Mouse (Mus musculus): ENCODE data around the gene Gdf15. TPM values are rescaled to one million over a fixed set of nuclear protein-coding genes. Genes with fewer than 3 reads are reported as not detected.
A peak's percentile ranks its signal among the peaks of the same experiment; 100 is the strongest.

Gdf15 gene
- polyA plus RNA-seq, 2 experiments from 2014 or later: not detected

DNA sequence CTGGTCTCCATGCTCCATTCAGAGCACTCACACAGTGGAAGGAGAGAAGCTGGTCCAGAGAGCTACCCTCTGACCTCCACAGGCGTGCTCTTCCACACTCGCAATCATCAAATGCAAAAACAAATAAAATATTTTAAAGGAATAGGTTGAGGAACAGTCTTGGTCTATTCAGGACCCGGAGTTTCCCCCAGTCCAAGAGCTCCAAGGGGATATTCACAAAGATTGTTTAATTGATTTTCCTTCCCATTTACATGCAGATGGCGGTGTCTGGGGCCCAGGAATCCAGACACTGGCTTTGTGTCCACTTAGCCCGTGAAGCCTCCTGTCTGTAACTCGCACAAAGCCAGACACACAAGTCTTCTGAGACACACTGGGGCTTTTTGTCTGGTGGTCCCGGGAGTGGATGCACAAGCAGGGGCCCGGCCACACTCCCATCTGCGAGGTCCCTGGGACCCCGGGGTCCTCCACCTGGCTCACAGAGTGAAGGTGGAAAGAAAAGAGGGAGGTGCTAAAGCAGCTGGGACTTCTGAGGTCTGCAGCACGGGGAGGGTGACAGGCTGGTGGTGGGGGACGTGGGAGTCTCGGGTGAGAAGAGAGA lies 24.0 kb upstream of the Gdf15 start:
- no peak for ATAC-seq

- no peak for ATAC-seq
Observed at GRCm38 (mm10) chr8:70655469-70655868, 23.2 kb upstream of the Gdf15 start.

DNA sequence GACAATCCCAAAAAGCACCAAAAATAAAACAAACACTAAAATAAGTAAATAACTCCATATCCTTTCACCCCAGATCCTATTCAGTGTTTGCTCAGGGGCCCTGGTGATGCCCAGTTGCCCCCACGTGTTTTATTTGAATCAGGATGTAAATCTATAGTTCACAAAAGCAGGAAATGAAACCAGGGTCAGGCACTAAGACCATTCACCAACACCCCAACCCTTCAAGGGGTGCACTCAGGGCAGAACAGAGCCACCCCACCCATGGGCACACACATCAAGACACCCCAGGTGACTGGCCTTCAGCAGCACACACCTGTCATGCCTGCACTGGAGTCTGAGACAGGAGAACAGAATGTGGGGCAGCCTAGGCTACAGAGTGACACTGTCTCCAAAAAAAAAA lies 21.9 kb upstream of the Gdf15 start:
- ATAC-seq: no peak

GRCm38 (mm10) chr8:70653226-70653625 lies 21.0 kb upstream of the Gdf15 start:
- peak; percentile 66 for ATAC-seq

GRCm38 (mm10) chr8:70650351-70650750 lies 18.1 kb upstream of the Gdf15 start:
- no peak for ATAC-seq

DNA sequence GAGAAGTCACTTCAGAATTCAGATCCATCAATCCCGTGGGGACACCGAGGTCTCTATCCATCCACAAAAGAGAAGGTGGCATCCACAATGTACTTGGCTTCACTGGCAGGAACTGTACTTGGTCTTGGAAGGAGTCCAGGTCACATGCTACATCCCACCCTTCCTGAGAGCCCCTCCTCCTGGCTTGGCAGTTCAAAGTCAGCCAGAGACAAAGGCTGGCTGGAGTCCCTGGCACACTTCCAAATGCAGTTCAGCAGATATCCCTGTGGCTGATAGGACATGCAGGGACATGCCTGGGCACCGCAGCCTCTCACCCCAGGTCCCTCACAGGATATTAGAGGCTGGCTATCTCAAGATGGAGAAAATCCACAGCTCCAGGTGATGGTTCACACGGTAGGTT lies 17.1 kb upstream of the Gdf15 start:
- no peak for ATAC-seq

DNA sequence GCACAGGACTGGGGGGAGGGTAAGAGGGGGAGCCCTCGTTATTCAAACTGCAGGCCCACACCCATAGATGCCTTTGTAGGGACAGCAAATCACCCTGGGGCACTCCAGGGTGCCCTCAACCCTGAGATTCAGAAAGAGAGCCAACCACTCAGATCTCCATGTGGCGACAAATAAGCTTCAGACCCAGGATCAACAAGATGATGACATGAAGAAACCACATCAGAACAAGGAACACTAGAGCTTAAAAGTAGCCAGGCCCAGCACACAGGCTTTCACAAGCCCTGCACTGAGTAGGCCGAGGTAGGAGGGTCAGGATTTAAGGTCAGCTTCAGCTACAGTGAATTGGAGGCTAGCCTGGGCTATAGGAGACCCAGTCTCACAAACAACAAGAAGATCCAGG lies 16.7 kb upstream of the Gdf15 start:
- no peak for ATAC-seq

DNA sequence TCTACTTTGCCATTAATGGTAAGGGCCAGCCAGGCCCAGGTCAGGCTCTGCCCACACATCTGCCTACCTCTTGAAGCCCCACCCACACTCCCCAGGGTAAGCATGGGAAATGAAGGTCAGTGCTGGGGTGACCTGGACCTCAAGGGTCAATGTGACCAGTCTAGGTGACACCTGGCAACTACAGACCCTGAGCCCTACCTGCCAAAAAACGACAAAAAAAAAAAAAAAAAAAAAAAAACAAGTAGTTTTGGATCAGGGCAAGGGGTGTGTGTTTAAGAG lies 15.8 kb upstream of the Gdf15 start:
- no peak for ATAC-seq

DNA sequence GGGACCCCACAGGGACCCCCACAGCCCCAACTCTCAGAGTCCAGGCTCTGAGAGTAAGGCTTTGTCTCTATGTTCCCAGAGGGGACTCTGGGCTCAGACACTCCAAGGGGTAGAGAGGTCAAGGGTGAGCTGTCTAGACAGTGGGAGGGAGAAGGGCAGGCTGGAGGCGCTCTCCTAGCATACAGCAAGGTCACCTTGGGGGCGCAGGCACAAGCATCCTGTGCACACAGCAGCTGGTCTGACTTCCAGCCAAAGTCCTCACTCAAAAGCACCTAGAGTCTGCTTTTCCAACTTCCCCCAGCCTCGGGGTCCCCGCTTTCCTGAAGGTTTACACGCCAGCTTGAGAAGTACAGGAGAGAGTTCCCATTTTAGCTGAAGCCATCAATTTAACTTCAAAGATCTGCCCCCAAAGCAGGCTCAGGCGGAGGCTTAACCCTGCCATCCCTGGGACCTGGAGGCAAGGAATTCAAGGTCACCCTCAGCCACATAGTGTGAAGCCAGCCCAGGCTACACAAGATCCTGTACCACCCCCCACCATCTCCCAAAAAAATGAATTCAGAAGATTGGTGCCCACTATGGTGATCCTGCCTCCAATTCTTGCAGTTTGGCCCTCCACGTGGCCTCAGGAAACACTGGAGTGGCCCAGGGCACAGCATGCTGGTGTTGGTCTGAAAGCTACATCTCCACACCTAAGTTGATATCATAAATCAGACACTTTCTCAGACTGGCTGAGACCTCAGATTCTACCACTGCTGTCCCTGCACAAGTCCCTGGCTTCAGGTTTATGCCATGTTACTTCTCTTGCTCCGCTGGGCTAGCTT lies 15.3 kb upstream of the Gdf15 start:
- ATAC-seq: no peak

GRCm38 (mm10) chr8:70646775-70647174 lies 14.5 kb upstream of the Gdf15 start:
- no peak for ATAC-seq

DNA sequence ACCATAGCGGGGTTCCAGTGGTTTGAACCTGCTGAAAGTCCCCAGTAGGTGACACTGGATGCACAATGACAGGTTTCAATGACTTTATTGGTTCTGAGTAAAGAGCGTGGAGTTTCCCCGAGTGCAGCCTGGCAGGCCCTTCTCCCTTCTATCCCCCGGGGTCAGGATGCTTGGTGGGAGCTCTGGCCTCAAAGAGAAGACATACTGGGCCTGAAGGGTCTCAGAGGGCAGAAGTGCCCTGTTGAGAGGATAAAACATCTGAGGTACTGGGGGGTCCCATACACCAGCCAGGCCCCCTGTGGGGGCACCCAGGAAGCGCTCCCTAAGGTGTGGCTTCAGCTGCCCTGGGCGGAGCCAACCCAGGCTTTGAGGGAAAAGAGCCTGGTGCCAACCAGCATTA lies 14.1 kb upstream of the Gdf15 start:
- ATAC-seq: no peak

DNA sequence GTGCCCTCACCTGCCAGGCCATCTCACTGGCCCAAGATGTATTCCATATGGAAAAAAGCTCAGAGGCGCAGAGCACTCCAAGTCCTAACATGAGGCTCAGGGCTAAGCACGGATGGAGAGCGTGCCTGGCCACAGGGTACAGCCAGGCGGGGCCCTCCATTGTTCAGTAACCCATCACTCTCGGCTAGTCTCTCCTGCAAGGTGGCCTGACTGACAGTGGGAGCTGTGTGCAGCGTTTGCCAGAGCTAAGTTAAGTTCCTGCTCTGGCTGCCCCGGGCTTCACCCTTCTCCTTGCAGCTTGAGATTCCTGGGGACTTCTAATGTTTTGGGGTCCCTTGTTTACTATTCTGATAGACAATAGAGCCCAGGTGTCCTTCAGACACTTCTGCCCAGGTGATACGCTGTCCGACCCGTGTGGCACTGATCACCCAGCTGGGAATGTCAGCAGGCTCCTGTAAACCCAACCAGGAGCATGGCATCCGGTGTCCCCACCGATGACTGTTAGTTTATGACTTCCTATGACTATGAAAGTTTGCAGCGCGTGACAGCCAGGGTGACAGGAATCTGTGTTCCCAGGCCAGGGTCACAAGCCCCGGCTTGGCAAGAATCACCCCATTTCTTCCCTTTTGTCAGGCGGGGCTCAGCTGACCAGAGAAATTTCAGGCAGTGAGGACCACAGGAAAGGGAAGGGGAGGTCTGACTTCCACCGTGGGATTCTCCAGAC lies 13.4 kb upstream of the Gdf15 start:
- no peak for ATAC-seq

DNA sequence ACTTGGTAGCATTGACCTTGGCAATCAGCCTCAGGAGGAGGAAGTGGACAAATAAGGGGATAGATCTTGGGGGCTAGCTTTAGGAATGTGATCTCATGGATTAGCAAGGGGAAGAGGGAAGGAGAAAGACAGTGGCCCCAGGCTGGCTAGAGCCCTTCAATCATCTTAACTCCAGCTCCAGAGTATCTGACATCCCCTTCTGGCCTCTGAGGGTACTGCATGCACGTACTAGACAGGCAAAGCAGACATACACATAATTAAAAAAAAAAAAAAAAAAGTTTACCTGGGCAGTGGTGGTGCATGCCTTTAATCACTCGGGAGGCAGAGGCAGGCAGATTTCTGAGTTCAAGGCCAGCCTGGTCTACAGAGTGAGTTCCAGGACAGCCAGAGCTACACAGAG lies 11.8 kb upstream of the Gdf15 start:
- no peak for ATAC-seq

- ATAC-seq: no peak
Observed at GRCm38 (mm10) chr8:70643019-70643418, 10.8 kb upstream of the Gdf15 start.

DNA sequence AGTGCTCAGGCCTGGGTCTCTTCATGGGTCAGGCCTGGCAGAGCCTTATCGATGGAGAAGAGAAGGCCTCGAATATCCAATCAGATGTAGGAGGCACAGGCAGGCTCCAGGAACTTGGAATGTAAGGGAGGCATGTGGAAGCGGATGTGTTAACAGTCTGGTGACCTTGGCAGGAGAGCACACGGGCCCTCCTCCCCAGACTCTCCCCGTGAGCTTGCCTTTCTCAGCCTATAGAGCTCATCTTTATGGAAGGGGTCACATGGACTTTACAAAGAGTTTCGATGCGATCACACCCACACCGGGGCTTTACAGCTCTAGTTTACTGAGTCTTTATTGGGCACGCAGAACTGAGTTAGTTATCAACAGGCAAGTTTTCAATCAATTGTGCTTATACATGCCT lies 6.5 kb upstream of the Gdf15 start:
- ATAC-seq: no peak

GRCm38 (mm10) chr8:70636838-70637237 lies 4.6 kb upstream of the Gdf15 start:
- ATAC-seq: no peak

DNA sequence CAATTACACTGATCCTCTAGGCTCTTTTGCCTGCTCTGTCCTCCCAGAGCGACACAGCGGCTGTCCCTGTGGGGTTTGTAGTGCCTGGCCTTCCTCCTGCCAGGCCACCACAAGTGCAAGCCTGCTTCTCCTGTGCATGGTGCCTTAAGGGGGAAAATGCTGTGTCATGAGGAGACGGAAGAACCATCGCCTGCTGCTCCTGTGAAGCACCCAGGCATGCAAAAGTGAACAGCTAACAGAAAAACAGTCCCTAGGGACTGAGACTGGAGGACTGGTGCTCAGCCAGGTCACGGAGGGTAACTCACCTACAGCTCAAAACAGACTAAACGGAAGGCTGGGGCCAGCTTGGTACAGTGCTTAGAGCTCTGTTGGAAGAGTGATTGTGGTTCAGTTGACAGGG lies 3.3 kb upstream of the Gdf15 start:
- ATAC-seq: no peak

- no peak for ATAC-seq
Observed at GRCm38 (mm10) chr8:70634066-70634465, 1.8 kb upstream of the Gdf15 start.

GRCm38 (mm10) chr8:70631436-70631835 lies 820 bp downstream of the Gdf15 start:
- ATAC-seq: no peak

- no peak for ATAC-seq
Observed at GRCm38 (mm10) chr8:70630532-70631381, 1.5 kb downstream of the Gdf15 start.

DNA sequence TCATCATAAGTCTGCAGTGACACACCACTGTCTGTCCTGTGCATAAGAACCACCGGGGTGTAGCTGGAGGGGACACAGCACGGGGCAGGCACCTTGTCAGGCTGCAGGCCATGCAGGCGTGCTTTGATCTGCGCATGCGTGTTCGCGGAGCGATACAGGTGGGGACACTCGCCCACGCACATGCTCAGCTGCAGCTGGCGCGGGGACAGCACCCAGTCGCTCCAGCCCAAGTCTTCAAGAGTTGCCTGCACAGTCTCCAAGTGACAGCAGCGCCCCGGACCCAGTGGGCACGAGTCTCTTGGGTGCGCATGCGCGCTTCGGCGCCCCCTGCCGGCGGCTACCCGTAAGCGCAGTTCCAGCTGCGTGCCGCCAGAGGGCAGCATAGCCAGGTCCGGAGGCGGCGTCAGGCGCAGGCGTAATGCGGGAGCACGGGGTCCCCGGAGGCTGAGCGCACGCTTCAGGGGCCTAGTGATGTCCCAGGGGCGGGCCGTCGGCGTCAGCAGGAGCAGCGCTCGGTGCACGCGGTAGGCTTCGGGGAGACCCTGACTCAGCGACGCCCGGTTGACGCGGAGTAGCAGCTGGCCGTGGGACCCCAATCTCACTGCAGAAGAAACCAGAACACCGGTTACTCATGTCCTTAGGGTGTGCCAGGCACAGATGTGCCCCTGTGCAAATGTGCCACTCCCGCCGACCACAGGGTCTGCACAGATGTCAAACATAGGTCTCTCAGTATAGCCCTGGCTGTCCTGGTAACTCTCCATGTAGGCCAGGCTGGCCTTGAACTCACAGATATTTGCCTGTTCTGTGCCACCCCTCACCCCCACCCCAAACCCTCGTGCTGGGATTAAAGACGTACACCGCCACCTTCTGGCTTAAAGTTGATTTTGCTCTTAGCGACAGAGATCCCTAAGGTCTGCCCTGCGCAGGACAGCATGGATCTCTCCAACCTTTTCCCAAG lies 2.4 kb downstream of the Gdf15 start:
- ATAC-seq: peak; percentile 73

DNA sequence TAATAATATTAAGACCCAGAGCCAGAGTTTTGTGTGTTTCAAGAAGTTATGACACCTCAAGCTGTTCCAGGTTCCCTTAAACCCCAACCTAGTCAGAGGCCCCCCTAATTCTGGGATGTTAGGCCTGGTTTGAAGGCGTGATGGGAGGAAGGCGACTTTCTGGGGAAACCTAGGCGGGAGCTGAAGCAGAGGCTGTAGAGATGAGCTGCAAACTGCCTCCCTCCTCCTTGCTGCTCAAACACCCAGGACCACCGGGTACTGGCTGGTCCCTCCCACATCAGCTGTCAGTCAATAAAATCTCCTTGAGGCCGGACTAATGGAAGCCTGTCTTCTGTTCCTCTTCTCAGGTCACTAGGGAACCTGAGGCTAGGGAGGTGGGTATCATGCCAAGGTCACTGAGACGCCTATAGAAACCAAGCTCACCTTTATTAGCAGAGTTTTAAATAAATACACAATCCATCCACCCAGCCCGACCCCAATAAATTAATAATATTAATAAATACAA lies 3.2 kb downstream of the Gdf15 start:
- no peak for ATAC-seq
